Mouse (Mus musculus) testis, adult 2 months (tissue): ENCODE measurements around the gene Aldh1a1. TPM values are rescaled to one million over a fixed set of nuclear protein-coding genes. Genes with fewer than 3 reads are reported as not detected.
"Not testable (repeated sequence)": the region's sequence is repeated elsewhere in the genome, so short reads cannot be mapped to it uniquely, and the experiment has no call there.

Source experiments
- H3K27ac ChIP-seq: fragments of 200-500 bp; 2 replicates; pipeline ENCODE4 v1.5.1; 2012; ENCODE audit warnings: low read depth, low read length; ENCODE audit not compliant: control insufficient read depth, insufficient read depth
- H3K27me3 ChIP-seq: fragments of 200-500 bp; 2 replicates; pipeline ENCODE4 v1.6.1; 2012; ENCODE audit warnings: mild to moderate bottlenecking, low read length, moderate library complexity; ENCODE audit not compliant: control insufficient read depth, insufficient read depth
- H3K36me3 ChIP-seq: fragments of 200-500 bp; 2 replicates; pipeline ENCODE4 v1.6.1; 2012; ENCODE audit warnings: mild to moderate bottlenecking, low read length; ENCODE audit not compliant: control insufficient read depth, insufficient read depth
- H3K4me1 ChIP-seq: fragments of 200-500 bp; 2 replicates; pipeline ENCODE4 v1.6.1; 2012; ENCODE audit warnings: low read length; ENCODE audit not compliant: control insufficient read depth, insufficient read depth
- H3K4me3 ChIP-seq: fragments of 200-500 bp; 2 replicates; pipeline ENCODE4 v1.5.1; 2012; ENCODE audit warnings: low read depth, mild to moderate bottlenecking, low read length, moderate library complexity, mixed read lengths; ENCODE audit not compliant: control insufficient read depth
- CTCF ChIP-seq: fragments of 200-500 bp; IDR thresholded peaks from 2 replicates; pipeline ENCODE4 v1.5.1; 2012; ENCODE audit warnings: low read depth, mild to moderate bottlenecking, inconsistent platforms, low read length, moderate library complexity; ENCODE audit not compliant: control insufficient read depth, insufficient read depth, insufficient replicate concordance
- POLR2A ChIP-seq: fragments of 200-500 bp; IDR thresholded peaks from 2 replicates; pipeline ENCODE4 v1.6.1; 2012; ENCODE audit warnings: low read depth, mild to moderate bottlenecking, inconsistent platforms, low read length, moderate library complexity; ENCODE audit not compliant: control insufficient read depth
- polyA plus RNA-seq: library from polyadenylated mRNA; depleted of rRNA; stranded (reverse); fragments of >200 nt; gene quantifications from 2 replicates; pipeline ENCODE4 v1.2.3, GENCODE M21; 2012

Gene Aldh1a1
- polyA plus RNA-seq, 1 experiment = 95.7 TPM

GRCm38 (mm10) chr19:20506936-20507615 is 14.6 kb downstream of the Aldh1a1 start:
- H3K36me3 ChIP-seq = no peaks in the 10 kb centered on the region
- H3K27ac ChIP-seq = no peak overlapping the region
- H3K4me3 ChIP-seq = no peak overlapping the region
- TF ChIP-seq POLR2A (no peak), CTCF (no peak)
- H3K4me1 ChIP-seq = no peaks in the 10 kb centered on the region
- no peaks in the 10 kb centered on the region for H3K27me3 ChIP-seq

DNA sequence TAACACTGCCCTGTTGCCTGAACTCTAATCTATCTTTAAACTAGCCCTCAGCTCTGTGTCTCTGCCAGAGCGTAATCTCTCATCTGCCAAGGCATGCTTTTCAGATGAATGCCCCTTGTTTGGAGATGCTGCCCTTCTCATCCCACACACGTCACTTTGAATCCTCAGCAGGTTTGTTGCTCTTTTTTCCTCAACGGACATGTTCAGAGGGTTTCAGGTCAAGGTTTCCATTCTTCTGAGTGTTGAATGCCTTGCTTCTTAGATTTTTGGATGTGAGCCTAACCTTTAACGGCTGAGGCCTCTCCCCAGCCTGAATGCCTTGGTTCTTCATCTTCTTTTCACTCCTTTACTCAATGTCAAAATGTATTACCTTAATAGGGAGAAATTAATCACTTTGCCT is 16.1 kb downstream of the Aldh1a1 start:
- no peak for TF ChIP-seq POLR2A
- no peak for TF ChIP-seq CTCF
- Histone ChIP-seq H3K4me1 (no peaks in the 10 kb centered on the region), H3K36me3 (no peaks in the 10 kb centered on the region), H3K27ac (peak overlapping the region; percentile 25; the same call in 1 of the 2 replicates), H3K27me3 (no peaks in the 10 kb centered on the region), H3K4me3 (no peak overlapping the region)

DNA sequence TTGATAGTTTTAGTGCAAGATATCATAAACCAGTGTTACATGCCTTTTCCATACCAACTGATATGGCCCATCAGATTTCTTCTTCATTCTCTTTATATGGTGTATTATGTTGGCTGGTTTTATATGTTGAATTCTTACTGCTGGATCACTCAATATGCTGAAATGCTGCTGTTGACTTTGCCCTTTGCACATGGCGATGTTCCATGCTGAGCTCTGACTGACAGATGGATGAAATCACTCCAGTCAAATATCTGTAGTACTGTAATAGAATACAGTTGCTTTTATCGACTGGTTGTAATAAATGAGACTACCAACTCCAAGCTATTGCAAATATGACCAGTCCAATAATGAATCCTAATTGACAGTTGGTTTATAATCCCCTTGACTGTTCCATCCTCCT is 19.5 kb downstream of the Aldh1a1 start:
- no peaks in the 10 kb centered on the region for H3K4me1 ChIP-seq
- no peak overlapping the region for H3K27ac ChIP-seq
- TF ChIP-seq CTCF = no peak
- no peak for TF ChIP-seq POLR2A

GRCm38 (mm10) chr19:20513181-20513580 is 20.7 kb downstream of the Aldh1a1 start:
- Histone ChIP-seq H3K4me3 (no peak overlapping the region), H3K27ac (peak overlapping the region; percentile 32; the same call in 1 of the 2 replicates), H3K36me3 (no peaks in the 10 kb centered on the region), H3K27me3 (no peaks in the 10 kb centered on the region), H3K4me1 (no peaks in the 10 kb centered on the region)
- TF ChIP-seq CTCF (no peak), POLR2A (no peak)

More for the DNA sequence above, 19.5 kb downstream of the Aldh1a1 start:
- H3K27me3 ChIP-seq = no peaks in the 10 kb centered on the region
- H3K36me3 ChIP-seq = no peaks in the 10 kb centered on the region
- H3K4me3 ChIP-seq = no peak overlapping the region

DNA sequence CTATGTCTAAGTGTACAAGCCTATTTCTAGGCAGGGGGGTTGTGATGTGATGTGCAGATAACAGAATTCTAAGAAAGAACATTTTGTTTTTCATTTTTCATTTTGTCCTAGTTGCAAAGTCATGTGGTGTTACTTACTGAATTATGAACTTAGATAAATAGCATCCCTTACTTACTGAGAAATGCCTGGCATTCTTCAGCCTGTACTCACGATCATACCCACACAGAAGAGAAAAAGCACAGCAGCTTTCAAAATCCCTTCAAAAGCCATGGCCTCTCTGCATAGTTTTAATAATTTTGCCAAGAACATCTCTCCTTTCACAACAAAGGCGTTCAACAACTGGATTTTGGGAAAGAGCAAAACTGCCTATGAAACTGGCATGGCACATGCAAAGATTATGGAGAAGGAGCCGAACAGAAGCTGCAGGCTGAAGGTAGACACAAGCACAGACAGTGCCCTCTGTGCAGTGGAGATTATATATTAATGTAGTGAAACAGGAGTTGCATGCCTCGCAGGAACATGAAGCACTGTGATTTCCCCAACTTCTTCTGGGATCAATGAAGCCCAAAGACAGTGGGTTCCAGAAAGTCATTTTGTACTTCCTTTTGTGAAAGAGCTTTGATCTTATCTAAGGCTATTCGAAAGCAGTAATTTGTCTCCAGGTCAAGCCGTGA is 21.3 kb downstream of the Aldh1a1 start:
- no peak for TF ChIP-seq CTCF
- no peak for TF ChIP-seq POLR2A
- Histone ChIP-seq H3K36me3 (no peaks in the 10 kb centered on the region), H3K27me3 (no peaks in the 10 kb centered on the region), H3K4me1 (no peaks in the 10 kb centered on the region), H3K4me3 (no peak overlapping the region), H3K27ac (peak overlapping the region; percentile 80)

GRCm38 (mm10) chr19:20516481-20516880 is 24.0 kb downstream of the Aldh1a1 start:
- H3K36me3 ChIP-seq = no peaks in the 10 kb centered on the region
- no peak overlapping the region for H3K27ac ChIP-seq
- H3K27me3 ChIP-seq = no peaks in the 10 kb centered on the region
- no peak overlapping the region for H3K4me3 ChIP-seq
- no peaks in the 10 kb centered on the region for H3K4me1 ChIP-seq
- TF ChIP-seq POLR2A = no peak
- TF ChIP-seq CTCF = no peak

DNA sequence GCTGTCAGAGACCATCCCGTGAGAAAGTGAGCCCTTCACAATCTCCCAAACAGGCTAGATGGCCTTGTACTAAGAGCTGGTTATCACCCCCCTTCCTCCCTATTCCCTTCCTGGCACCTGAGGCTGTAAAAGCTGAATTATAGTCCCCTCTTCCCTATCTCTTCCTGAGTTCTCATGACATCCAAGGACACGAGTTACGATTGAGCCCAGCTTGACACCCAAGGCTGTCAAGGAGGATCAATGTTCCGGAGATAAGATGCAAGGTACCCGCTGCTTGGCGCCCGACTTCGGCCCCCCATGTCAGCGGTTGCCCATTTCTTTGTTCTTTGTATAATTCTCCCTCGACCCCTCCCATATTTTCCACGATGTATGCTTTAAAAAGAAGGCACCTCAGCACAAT is 36.6 kb downstream of the Aldh1a1 start:
- not testable (repeated sequence) for H3K27me3 ChIP-seq, H3K36me3 ChIP-seq, H3K4me3 ChIP-seq, H3K4me1 ChIP-seq
- H3K27ac ChIP-seq = peak overlapping the region; percentile 90
